Mouse (Mus musculus) small intestine, adult 2 months (tissue): ENCODE results near the gene Mst1r.

Experiments
- CTCF ChIP-seq: fragments of 200-500 bp; IDR thresholded peaks from 2 replicates; pipeline ENCODE4 v1.5.1; 2012; ENCODE audit warnings: low read depth, mild to moderate bottlenecking, control low read depth, inconsistent platforms, low read length, moderate library complexity, mixed read lengths; ENCODE audit not compliant: insufficient replicate concordance, insufficient read length; ENCODE audit errors: extremely low read depth
- POLR2A ChIP-seq: fragments of 200-500 bp; IDR thresholded peaks from 2 replicates; pipeline ENCODE4 v1.6.1; 2012; ENCODE audit warnings: low read depth, mild to moderate bottlenecking, control low read depth, inconsistent platforms, low read length, moderate library complexity

GRCm38 (mm10) chr9:107914764-107915420, 8.2 kb downstream of the Mst1r start:
- TF ChIP-seq CTCF: no peak
- TF ChIP-seq POLR2A: no peak
